Mouse (Mus musculus) heart, postnatal 10 days (tissue): ENCODE measurements around the gene Lpar2. TPM values are rescaled to one million over a fixed set of nuclear protein-coding genes. Genes with fewer than 3 reads are reported as not detected.

Experiments used
- DNase-seq, 2 experiments: peaks; one replicate each; pipeline ENCODE4 v3.0.0; 2021
- intact Hi-C: fragments of 180-260 bp; cut with DNase I; formaldehyde crosslinking; loops from one replicate; pipeline ENCODE4 v1.15.1; 2025
- total RNA-seq, 2 experiments: library from RNA; stranded (reverse); gene quantifications; 2 replicates each; pipeline ENCODE4 v1.2.3; 2021

Gene Lpar2
- total RNA-seq, 2 experiments from 2014 or later: 0.55 to 0.57 TPM

- intact Hi-C loops: no loop called here
- no peak for DNase-seq
Observed at GRCm38 (mm10) chr8:69805086-69805485, 17.1 kb upstream of the Lpar2 start.

- intact Hi-C loops: no loop called here
- no peak for DNase-seq
Observed at GRCm38 (mm10) chr8:69805491-69805890, 16.7 kb upstream of the Lpar2 start.

GRCm38 (mm10) chr8:69807236-69807635, 15.0 kb upstream of the Lpar2 start:
- intact Hi-C loops: no loop called here
- DNase-seq: no peak

GRCm38 (mm10) chr8:69808094-69808863, 13.9 kb upstream of the Lpar2 start, which contains the start of gene Gmip:
TSS of gene Gmip (plus strand) at chr8:69808679.
- DNase-seq: peak; percentile 75 to 81
- intact Hi-C loops: no loop called here

GRCm38 (mm10) chr8:69808864-69809403, 13.3 kb upstream of the Lpar2 start:
- DNase-seq: peak; percentile 22 to 33

GRCm38 (mm10) chr8:69809820-69810219, 12.4 kb upstream of the Lpar2 start:
- intact Hi-C loops: no loop called here
- DNase-seq: no peak

More at GRCm38 (mm10) chr8:69808864-69809403, 13.3 kb upstream of the Lpar2 start:
- intact Hi-C loops: no loop called here

GRCm38 (mm10) chr8:69814881-69815280, 7.3 kb upstream of the Lpar2 start:
- intact Hi-C loops: no loop called here
- DNase-seq: no peak

GRCm38 (mm10) chr8:69815396-69815795, 6.8 kb upstream of the Lpar2 start:
- DNase-seq: no peak
- intact Hi-C loops: no loop called here

- intact Hi-C loops: no loop called here
- no peak for DNase-seq
Observed at GRCm38 (mm10) chr8:69820466-69820865, 1.8 kb upstream of the Lpar2 start.

- intact Hi-C loops: no loop called here
- peak; percentile 18 to 27 for DNase-seq
Observed at GRCm38 (mm10) chr8:69821971-69822385, 251 bp upstream of the Lpar2 start.

- no peak for DNase-seq
- intact Hi-C loops: no loop called here
Observed at GRCm38 (mm10) chr8:69826371-69826770, 4.1 kb downstream of the Lpar2 start.

GRCm38 (mm10) chr8:69832298-69832853, 10.1 kb downstream of the Lpar2 start, which contains the start of gene Pbx4:
TSS of gene Pbx4 (plus strand) at chr8:69832491.
- intact Hi-C loops: no loop called here
- DNase-seq: peak; percentile 86 to 87

- intact Hi-C loops: loop anchor here (2.0 kb wide), 1 partner anchor 26 kb away; no protein-coding TSS in a partner anchor
- DNase-seq: no peak
Observed at GRCm38 (mm10) chr8:69837057-69837682, 14.9 kb downstream of the Lpar2 start.

GRCm38 (mm10) chr8:69847167-69848065, 25.2 kb downstream of the Lpar2 start:
- intact Hi-C loops: no loop called here
- DNase-seq: no peak

GRCm38 (mm10) chr8:69848951-69849350, 26.7 kb downstream of the Lpar2 start:
- intact Hi-C loops: no loop called here
- DNase-seq: peak; percentile 77

GRCm38 (mm10) chr8:69849899-69850298, 27.7 kb downstream of the Lpar2 start:
- intact Hi-C loops: no loop called here
- DNase-seq: no peak

GRCm38 (mm10) chr8:69850926-69851506, 28.8 kb downstream of the Lpar2 start:
- intact Hi-C loops: no loop called here
- no peak for DNase-seq

GRCm38 (mm10) chr8:69853869-69854268, 31.6 kb downstream of the Lpar2 start:
- no peak for DNase-seq
- intact Hi-C loops: no loop called here

GRCm38 (mm10) chr8:69860807-69861206, 38.6 kb downstream of the Lpar2 start:
- intact Hi-C loops: no loop called here
- no peak for DNase-seq

GRCm38 (mm10) chr8:69861251-69861650, 39.0 kb downstream of the Lpar2 start:
- DNase-seq: no peak
- intact Hi-C loops: no loop called here
